Comparison of ENCODE assay signal across 8 mouse cellular contexts in genomic region chr6:52663021-52663420, GRCm38 (mm10). TPM values are rescaled to one million over a fixed set of nuclear protein-coding genes. Genes with fewer than 3 reads are reported as not detected.
A peak's percentile ranks its signal among the peaks of the same experiment; 100 is the strongest.
DNase-seq lines count a peak whose midpoint lies in the region; ATAC-seq and TF ChIP-seq lines count a peak whose summit lies in the region.

No protein-coding gene starts in this region.

- H3K4me2 ChIP-seq in embryonic facial prominence, embryonic 13.5 days: no peak overlapping the region

- intact Hi-C loops in gastrocnemius, adult 2 months (cut with DNase I): loop anchor here (1.0 to 5.0 kb wide), 3 partner anchors 59 to 254 kb away; no protein-coding TSS in a partner anchor
- intact Hi-C loops in gastrocnemius, postnatal 36 days (cut with DNase I): loop anchor here (5.0 kb wide), 3 partner anchors 59 to 254 kb away; no protein-coding TSS in a partner anchor

- no peak overlapping the region for H3K27ac ChIP-seq in gastrocnemius, adult 2 months
- H3K27ac ChIP-seq in embryonic facial prominence, embryonic 13.5 days: peak overlapping the region; percentile 55

- H3K4me1 ChIP-seq in embryonic facial prominence, embryonic 13.5 days: peaks cover 7% of the 10 kb centered on the region

- WGBS in embryonic facial prominence, embryonic 13.5 days: 42% methylated on average over 5 of the region's 5 CpGs

- H3K4me3 ChIP-seq in gastrocnemius, adult 2 months: no peak overlapping the region
- no peak overlapping the region for H3K4me3 ChIP-seq in embryonic facial prominence, embryonic 13.5 days

- H3K9ac ChIP-seq in embryonic facial prominence, embryonic 13.5 days: no peak overlapping the region

- DNase-seq in gastrocnemius, adult 2 months: no peak
- no peak for DNase-seq in gastrocnemius, postnatal 36 days
- peak; percentile 13 for DNase-seq in CD4-positive helper T cell, adult 2 months (ENCODE audit: low read depth, low spot score)
- peak; percentile 11 for DNase-seq in lung, postnatal 25 days (ENCODE audit: low spot score)
- DNase-seq in left cerebral cortex, adult 8-10 months (ENCODE audit: low spot score in 2 of 2): no peak
- DNase-seq in right cerebral cortex, postnatal 10 days (ENCODE audit: low spot score in 2 of 2): no peak

- no peaks in the 10 kb centered on the region for H3K36me3 ChIP-seq in embryonic facial prominence, embryonic 13.5 days

- H3K27me3 ChIP-seq in embryonic facial prominence, embryonic 13.5 days: no peaks in the 10 kb centered on the region

- ATAC-seq in embryonic facial prominence, embryonic 13.5 days (ENCODE audit: insufficient number of reproducible peaks, insufficient read depth, low FRiP score, low TSS enrichment, low read depth): no peak
- ATAC-seq in erythroid progenitor cell, adult 5-6 weeks (replicated peaks; ENCODE audit: low FRiP score, poor library complexity, severe bottlenecking): no peak

- H3K9me3 ChIP-seq in embryonic facial prominence, embryonic 13.5 days: no peaks in the 10 kb centered on the region

- TF ChIP-seq CTCF in gastrocnemius, adult 2 months (IDR thresholded peaks at IDR 0.05): peak; percentile 62

RNA-seq across cellular contexts. Expression of gene Hibadh, which starts 22.8 kb away (rescaled TPM):
- total RNA-seq in gastrocnemius, adult 2 months (2021): 100 to 1,000 TPM; 105 to 137 TPM
- 100 to 1,000 TPM; 100 to 122 TPM for total RNA-seq in gastrocnemius, postnatal 36 days (2021)
- polyA plus RNA-seq in embryonic facial prominence, embryonic 13.5 days (2015; fragmentation: Nextera tagmentation; extraction: Ambion mirVana): 80.4 and 90.3 TPM in 2 replicates
- 10 to 100 TPM; 48.1 to 59.6 (median 52.7) TPM for total RNA-seq in left cerebral cortex, adult 8-10 months (2022)
- total RNA-seq in erythroid progenitor cell, adult 5-6 weeks (2015; ENCODE audit: low replicate concordance): 16.9 and 26.4 TPM in 2 replicates
- total RNA-seq in erythroid progenitor cell, adult 5-6 weeks (2017; ENCODE audit: low replicate concordance): 10.7 and 11.7 TPM in 2 replicates

RNA-seq across cellular contexts. Expression of gene Tax1bp1, which starts 50.5 kb away (rescaled TPM):
- total RNA-seq in gastrocnemius, adult 2 months (2021): 10 to 100 TPM; 67.5 to 73.4 TPM
- total RNA-seq in gastrocnemius, postnatal 36 days (2021): 10 to 100 TPM; 62.0 to 72.4 TPM
- 175 and 177 TPM in 2 replicates for polyA plus RNA-seq in embryonic facial prominence, embryonic 13.5 days (2015; fragmentation: Nextera tagmentation; extraction: Ambion mirVana)
- 100 to 1,000 TPM; 127 to 153 (median 140) TPM for total RNA-seq in left cerebral cortex, adult 8-10 months (2022)
- 115 and 158 TPM in 2 replicates for total RNA-seq in erythroid progenitor cell, adult 5-6 weeks (2015; ENCODE audit: low replicate concordance)
- total RNA-seq in erythroid progenitor cell, adult 5-6 weeks (2017; ENCODE audit: low replicate concordance): 185 and 210 TPM in 2 replicates

Comparison
In these comparisons a context has a peak if more than half of its experiments do, and no peak if none do; other contexts are left out.
1. DNase-seq: peak in CD4-positive helper T cell, adult 2 months (single experiment) and lung, postnatal 25 days (single experiment); none in gastrocnemius, adult 2 months (single experiment), gastrocnemius, postnatal 36 days (0 of 2), left cerebral cortex, adult 8-10 months (0 of 2) and right cerebral cortex, postnatal 10 days (0 of 2).